Mouse (Mus musculus) kidney, postnatal 4 days (tissue): ENCODE data around the gene Tmem232.
"Not testable (repeated sequence)": the region's sequence is repeated elsewhere in the genome, so short reads cannot be mapped to it uniquely, and the experiment has no call there.

ENCODE experiments used
- DNase-seq, 2 experiments: peaks; one replicate each; pipeline ENCODE4 v3.0.0; 2021; ENCODE audit warnings: mixed read lengths in 2 of 2

Tmem232 gene

GRCm38 (mm10) chr17:65540441-65541272 is at the start of gene Tmem232:
Tmem232 (minus strand) TSS chr17:65540782.
- peak; percentile 33 to 55 for DNase-seq

GRCm38 (mm10) chr17:65586892-65587291 is 46.3 kb upstream of the Tmem232 start:
- DNase-seq: no peak

GRCm38 (mm10) chr17:65581440-65581839 is 40.9 kb upstream of the Tmem232 start:
- no peak for DNase-seq

DNA sequence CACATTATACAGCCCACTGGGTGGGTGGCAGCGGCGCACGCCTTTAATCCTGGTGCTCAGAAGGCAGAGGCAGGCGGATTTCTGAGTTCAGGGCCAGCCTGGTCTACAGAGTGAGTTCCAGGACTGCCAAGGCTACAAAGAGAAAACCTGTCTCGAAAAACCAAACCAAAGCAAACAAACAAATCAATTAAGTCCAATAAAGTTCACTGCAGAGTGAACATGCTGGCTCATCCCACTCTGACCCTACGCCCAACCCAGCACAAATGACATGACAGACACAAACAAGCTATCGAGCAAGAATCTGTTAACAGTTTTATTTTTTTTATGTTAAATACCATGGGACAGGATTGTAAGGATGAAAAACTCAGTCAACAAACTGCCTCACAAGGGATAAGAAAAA is 39.2 kb upstream of the Tmem232 start:
- no peak for DNase-seq

DNA sequence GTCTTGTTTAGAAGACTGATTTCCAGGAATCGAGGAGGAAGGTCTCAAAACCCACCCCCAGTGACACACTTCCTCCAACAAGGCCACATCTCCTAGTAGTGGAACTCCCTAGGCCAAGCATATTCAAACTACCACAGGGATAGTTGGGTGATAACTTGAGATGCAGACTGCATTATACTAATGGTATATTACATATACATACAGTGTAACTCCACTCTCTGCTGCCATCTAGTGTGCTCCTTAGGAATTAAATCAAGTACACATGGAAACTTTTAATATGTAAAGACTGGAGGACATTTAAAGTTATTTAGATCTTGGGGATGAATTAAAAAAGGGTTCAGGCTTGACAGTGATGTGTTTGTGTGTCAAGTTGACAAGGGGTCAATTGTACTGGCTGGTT is 34.8 kb upstream of the Tmem232 start:
- no peak for DNase-seq

GRCm38 (mm10) chr17:65574850-65575249 is 34.3 kb upstream of the Tmem232 start:
- no peak for DNase-seq

GRCm38 (mm10) chr17:65571866-65572265 is 31.3 kb upstream of the Tmem232 start:
- DNase-seq: no peak

GRCm38 (mm10) chr17:65571466-65571865 is 30.9 kb upstream of the Tmem232 start:
- DNase-seq: no peak

DNA sequence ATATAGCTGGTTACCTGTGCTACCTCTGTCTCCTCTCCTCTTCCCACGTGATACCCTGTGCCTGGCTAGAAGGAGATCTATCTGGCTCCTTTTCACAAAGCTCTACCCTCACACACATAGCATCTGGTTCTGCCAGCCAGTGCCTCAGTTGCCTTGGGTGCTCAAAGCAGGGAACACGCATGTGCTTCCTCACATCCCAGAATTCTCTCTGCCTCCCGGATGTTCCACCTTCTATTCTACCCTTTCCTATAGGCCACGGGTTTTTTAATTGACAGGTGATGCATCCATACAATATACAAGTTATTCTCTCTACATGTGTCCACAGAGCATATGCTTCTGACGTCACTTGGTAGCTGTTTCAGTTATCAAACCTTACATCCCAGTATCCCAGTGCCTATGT is 23.6 kb upstream of the Tmem232 start:
- no peak for DNase-seq

DNA sequence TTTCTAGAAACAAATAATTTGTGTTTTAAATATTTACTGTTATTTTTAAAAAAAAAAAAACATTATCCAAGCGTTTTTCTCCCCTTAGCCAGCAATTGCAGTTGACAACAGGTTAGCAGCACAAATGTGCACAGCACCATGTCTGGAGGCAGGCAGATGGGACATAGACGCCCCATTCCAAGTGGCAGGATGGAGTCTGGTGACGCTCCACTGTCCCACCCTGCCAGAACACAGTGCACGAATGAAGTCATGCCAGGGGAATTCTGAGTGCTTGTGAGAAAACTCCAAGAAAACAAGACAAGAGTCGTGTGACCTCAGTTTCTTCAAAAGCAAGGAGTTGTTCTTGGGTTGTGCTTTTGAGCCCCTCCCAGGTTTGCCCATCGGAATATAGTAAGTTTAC is 22.8 kb upstream of the Tmem232 start:
- no peak for DNase-seq

DNA sequence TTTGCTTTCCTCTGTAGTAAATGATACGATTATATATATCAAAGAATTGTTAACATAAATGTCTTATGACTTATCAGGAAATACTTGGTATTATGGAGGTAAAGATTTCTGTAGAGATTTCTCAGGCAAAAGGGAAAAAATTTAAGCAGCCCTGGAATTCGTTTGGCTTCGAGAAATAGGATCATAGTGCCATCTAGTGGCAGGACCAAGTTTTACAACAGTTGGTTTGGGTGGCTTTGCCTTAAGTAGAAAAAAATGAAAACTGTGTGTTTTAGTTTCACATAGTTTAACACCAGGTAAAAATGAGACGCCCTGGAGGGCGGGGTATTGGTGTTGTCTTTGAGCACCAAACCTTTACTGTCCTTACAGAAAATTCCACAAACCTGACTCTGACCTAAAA is 22.2 kb upstream of the Tmem232 start:
- DNase-seq: peak; percentile 80 to 81

DNA sequence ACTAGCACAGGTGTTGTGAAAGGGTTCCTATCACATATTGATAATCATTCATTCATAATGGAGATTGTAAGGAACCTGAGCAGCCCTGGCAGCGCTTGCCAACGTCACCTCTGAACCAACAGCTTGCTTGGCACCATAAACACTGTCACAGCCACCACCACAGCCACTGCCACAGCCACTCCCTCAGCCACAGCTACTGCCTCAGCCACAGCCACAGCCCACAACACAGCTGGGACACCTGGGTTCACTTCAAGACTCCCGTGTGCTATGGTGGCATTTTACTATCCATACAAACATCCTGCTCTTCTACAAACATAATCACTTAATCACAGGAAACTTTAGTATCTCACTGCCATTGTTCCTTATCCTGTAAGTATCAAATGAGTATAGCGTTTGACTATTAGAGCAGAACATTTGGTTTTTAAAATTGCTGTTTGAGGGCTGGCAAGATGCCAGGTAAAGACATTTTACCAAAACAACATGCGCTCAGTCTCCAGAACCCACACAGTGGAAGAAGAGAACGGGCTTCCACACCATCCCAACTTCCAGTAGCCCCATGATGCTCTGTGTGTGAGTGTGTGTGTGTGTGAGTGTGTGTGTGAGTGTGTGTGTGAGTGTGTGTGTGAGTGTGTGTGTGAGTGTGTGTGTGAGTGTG is 20.9 kb upstream of the Tmem232 start:
- no peak for DNase-seq

GRCm38 (mm10) chr17:65559273-65559672 is 18.7 kb upstream of the Tmem232 start:
- peak in 1 of 2 experiments; percentile 28 for DNase-seq

- DNase-seq: no peak
These were observed 18.2 kb upstream of the Tmem232 start for GRCm38 (mm10) chr17:65558788-65559187.

- DNase-seq: peak; percentile 71 to 77
These were observed 17.6 kb upstream of the Tmem232 start for GRCm38 (mm10) chr17:65558217-65558616.

GRCm38 (mm10) chr17:65557212-65557611 is 16.6 kb upstream of the Tmem232 start:
- DNase-seq: no peak

DNA sequence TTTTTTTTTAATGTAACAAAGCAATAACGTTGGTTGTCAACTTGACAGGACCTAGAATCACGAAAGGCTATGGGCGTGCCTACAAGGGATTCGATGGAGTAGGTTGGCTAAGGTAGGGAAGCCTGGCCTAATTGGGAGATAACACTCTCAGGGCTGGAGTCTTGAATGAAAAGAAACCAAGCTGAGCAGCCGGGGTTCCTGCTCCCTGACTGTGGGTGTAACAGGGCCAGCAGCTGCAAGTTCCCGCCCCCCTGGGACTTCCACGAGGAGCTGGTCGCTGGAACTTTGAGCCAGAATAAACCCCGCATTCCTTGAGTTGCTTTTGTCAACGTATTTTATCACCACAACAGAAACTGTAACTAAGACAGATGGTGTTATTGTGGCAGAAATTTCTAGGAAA is 16.2 kb upstream of the Tmem232 start:
- no peak for DNase-seq

DNA sequence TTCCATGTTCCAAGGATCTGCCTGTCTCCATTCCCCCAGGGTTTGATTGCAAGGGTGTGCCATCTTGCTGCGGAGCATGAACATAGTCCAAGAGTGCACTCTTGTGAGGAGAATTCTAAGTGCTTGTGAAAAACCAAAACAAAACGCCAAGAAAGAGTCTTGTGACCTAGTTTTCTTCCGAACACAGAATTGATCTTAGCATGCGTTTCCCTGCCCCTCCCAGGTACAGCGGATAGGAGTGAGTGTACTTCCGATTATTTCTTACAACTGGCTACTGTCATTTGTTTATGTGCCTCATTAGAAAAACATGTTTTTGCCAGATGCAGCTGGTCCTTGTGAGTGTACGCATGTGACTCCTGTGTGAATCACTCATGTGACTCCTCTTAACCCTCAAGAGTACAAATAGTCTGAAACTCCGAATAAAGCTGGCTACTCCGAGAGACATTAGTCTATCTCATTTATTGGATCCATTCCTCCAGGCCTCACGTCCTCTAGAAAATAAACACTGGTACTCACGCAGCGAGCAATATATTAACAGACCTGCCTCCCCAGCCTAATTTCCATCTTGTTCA is 11.9 kb upstream of the Tmem232 start:
- DNase-seq: no peak

GRCm38 (mm10) chr17:65550357-65550756 is 9.8 kb upstream of the Tmem232 start:
- DNase-seq: no peak

DNA sequence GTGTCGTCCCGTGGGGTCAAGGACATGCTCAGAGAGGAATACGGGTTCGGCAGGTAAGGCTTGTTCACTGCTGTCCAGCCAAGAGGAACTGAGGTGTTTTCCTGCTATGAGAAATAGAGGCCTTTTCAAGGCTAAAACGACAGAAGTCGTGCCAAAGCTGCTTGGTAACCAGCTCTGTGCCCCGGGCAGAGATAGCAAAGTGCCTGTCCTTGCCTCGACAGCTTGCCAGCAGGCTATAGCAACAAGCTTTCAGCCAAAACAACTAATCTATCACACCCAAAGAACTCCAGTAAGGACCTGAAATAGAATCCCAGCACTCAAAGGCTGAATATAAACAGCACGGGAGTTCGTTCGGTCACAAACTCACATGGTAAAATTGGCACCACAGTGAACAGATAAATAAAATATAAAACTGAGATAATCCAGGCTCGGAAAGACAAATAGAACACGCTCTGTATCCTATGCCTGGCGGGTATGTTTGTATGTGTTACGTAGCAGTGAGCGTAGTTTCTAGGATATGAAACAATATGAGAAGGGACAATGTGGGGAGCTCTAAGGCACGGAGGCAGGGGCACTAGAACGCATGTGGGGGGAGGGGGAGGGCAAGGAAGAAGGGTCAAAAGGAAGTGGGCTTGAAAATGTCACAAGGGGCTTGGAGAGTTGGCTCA is 8.2 kb upstream of the Tmem232 start:
- peak in 1 of 2 experiments; percentile 18 for DNase-seq

DNA sequence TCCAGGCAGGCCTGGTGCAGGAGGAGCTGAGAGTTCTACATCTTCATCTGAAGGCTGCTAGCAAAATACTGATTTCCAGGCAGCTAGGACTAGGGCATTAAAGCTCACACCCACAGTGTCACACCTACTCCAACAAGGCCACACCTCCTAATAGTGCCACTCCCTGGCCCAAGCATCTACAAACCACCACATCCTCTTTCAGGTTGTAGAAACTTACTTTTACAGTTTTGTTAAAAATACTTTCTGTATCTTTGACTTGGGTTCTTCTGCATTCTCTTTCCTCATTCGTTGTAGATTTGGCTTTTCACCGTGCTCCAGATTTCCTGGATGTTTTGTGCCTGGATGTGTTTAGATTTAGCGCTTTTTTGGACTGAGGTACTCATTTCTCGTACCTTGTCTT is 5.6 kb upstream of the Tmem232 start:
- not testable (repeated sequence) for DNase-seq

- DNase-seq: peak; percentile 69 to 71
These were observed 4.4 kb downstream of the Tmem232 start for GRCm38 (mm10) chr17:65536156-65536555.

DNA sequence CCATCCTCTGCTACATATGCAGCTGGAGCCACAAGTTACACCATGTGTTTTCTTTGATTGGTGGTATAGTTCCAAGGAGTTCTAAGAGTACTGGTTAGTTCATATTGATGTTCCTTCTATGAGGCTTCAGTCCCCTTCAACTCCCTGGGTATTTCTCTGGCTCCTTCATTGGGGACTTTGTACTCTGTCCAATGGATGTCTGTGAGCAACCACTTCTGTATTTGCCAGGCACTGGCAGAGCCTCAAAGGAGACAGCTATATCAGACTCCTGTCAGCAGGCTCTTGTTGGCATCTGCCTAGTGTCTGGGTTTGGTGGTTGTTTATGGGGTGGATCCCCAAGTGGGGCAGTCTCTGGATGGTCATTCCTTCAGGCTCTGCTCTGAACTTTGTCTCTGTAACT is 8.2 kb downstream of the Tmem232 start:
- DNase-seq: not testable (repeated sequence)
